Mouse (Mus musculus): Measurements from ENCODE around the gene Dync1i1. TPM values are rescaled to one million over a fixed set of nuclear protein-coding genes. Genes with fewer than 3 reads are reported as not detected.

Gene Dync1i1
- polyA plus RNA-seq, 1 experiment from 2014 or later = 0.15 TPM

- no peak overlapping the region for H3K27ac ChIP-seq
- H3K36me3 ChIP-seq = no peaks in the 10 kb centered on the region
- no peaks in the 10 kb centered on the region for H3K27me3 ChIP-seq
- H3K4me2 ChIP-seq = no peak overlapping the region
- no peaks in the 10 kb centered on the region for H3K9me3 ChIP-seq (replicated peaks)
- DNase-seq (no peak), ATAC-seq (ENCODE audit: low read depth) (no peak)
- no peaks in the 10 kb centered on the region for H3K4me1 ChIP-seq (replicated peaks)
- no peak overlapping the region for H3K4me3 ChIP-seq (replicated peaks)
- WGBS (ENCODE audit: insufficient replicate concordance) = 40% methylated on average over 15 of the region's 15 CpGs
- no peak overlapping the region for H3K9ac ChIP-seq
These were observed 251.9 kb downstream of the Dync1i1 start for GRCm38 (mm10) chr6:5977238-5977920.

GRCm38 (mm10) chr6:5991243-5991642 lies 265.8 kb downstream of the Dync1i1 start:
- H3K4me3 ChIP-seq (replicated peaks) = no peak overlapping the region
- no peaks in the 10 kb centered on the region for H3K4me1 ChIP-seq (replicated peaks)
- H3K36me3 ChIP-seq = no peaks in the 10 kb centered on the region
- H3K9me3 ChIP-seq (replicated peaks) = no peaks in the 10 kb centered on the region
- H3K9ac ChIP-seq = no peak overlapping the region
- no peak overlapping the region for H3K27ac ChIP-seq
- no peak overlapping the region for H3K4me2 ChIP-seq
- WGBS (ENCODE audit: insufficient replicate concordance) = 73% methylated on average over 6 of the region's 6 CpGs
- no peaks in the 10 kb centered on the region for H3K27me3 ChIP-seq
- ATAC-seq (ENCODE audit: low read depth) (no peak), DNase-seq (no peak)

- Histone ChIP-seq H3K27me3 (no peaks in the 10 kb centered on the region), H3K4me1 (replicated peaks) (no peaks in the 10 kb centered on the region), H3K9me3 (replicated peaks) (no peaks in the 10 kb centered on the region), H3K27ac (no peak overlapping the region), H3K4me3 (replicated peaks) (no peak overlapping the region), H3K36me3 (no peaks in the 10 kb centered on the region), H3K9ac (no peak overlapping the region), H3K4me2 (no peak overlapping the region)
- 62% methylated on average over 25 of the region's 25 CpGs for WGBS (ENCODE audit: insufficient replicate concordance)
- no peak for ATAC-seq (ENCODE audit: low read depth)
- DNase-seq = no peak
These were observed 266.6 kb downstream of the Dync1i1 start for GRCm38 (mm10) chr6:5991817-5992755.

- no peak overlapping the region for H3K9ac ChIP-seq
- ATAC-seq (ENCODE audit: low read depth) (no peak), DNase-seq (no peak)
- no peaks in the 10 kb centered on the region for H3K9me3 ChIP-seq (replicated peaks)
- no peak overlapping the region for H3K27ac ChIP-seq
- 52% methylated on average over 7 of the region's 7 CpGs for WGBS (ENCODE audit: insufficient replicate concordance)
- H3K4me2 ChIP-seq = no peak overlapping the region
- H3K4me1 ChIP-seq (replicated peaks) = no peaks in the 10 kb centered on the region
- no peak overlapping the region for H3K4me3 ChIP-seq (replicated peaks)
- no peaks in the 10 kb centered on the region for H3K27me3 ChIP-seq
- H3K36me3 ChIP-seq = no peaks in the 10 kb centered on the region
These were observed 267.6 kb downstream of the Dync1i1 start for GRCm38 (mm10) chr6:5993056-5993455.

GRCm38 (mm10) chr6:5997535-5997934 lies 272.1 kb downstream of the Dync1i1 start:
- no peaks in the 10 kb centered on the region for H3K4me1 ChIP-seq (replicated peaks)
- no peaks in the 10 kb centered on the region for H3K9me3 ChIP-seq (replicated peaks)
- H3K27ac ChIP-seq = no peak overlapping the region
- WGBS (ENCODE audit: insufficient replicate concordance) = 47% methylated on average over 6 of the region's 6 CpGs
- no peak overlapping the region for H3K9ac ChIP-seq
- H3K36me3 ChIP-seq = no peaks in the 10 kb centered on the region
- no peak overlapping the region for H3K4me2 ChIP-seq
- no peak overlapping the region for H3K4me3 ChIP-seq (replicated peaks)
- ATAC-seq (ENCODE audit: low read depth) = no peak
- DNase-seq = no peak
- H3K27me3 ChIP-seq = no peaks in the 10 kb centered on the region

- no peak overlapping the region for H3K27ac ChIP-seq
- no peak overlapping the region for H3K9ac ChIP-seq
- H3K9me3 ChIP-seq (replicated peaks) = no peaks in the 10 kb centered on the region
- peaks cover 16% of the 10 kb centered on the region for H3K27me3 ChIP-seq
- H3K4me2 ChIP-seq = no peak overlapping the region
- H3K4me3 ChIP-seq (replicated peaks) = no peak overlapping the region
- DNase-seq (no peak), ATAC-seq (ENCODE audit: low read depth) (no peak)
- no peaks in the 10 kb centered on the region for H3K36me3 ChIP-seq
- whole genome bisulfite sequencing (ENCODE audit: insufficient replicate concordance) = 61% methylated on average over 3 of the region's 3 CpGs
- H3K4me1 ChIP-seq (replicated peaks) = no peaks in the 10 kb centered on the region
These were observed 276.6 kb downstream of the Dync1i1 start for GRCm38 (mm10) chr6:6002061-6002460.

GRCm38 (mm10) chr6:6004756-6005485 lies 279.5 kb downstream of the Dync1i1 start:
- H3K4me1 ChIP-seq (replicated peaks) = no peaks in the 10 kb centered on the region
- H3K4me2 ChIP-seq = no peak overlapping the region
- H3K4me3 ChIP-seq (replicated peaks) = no peak overlapping the region
- 51% methylated on average over 12 of the region's 12 CpGs for WGBS (ENCODE audit: insufficient replicate concordance)
- ATAC-seq (ENCODE audit: low read depth) (no peak), DNase-seq (no peak)
- no peaks in the 10 kb centered on the region for H3K36me3 ChIP-seq
- H3K9ac ChIP-seq = no peak overlapping the region
- no peak overlapping the region for H3K27ac ChIP-seq
- peaks cover 19% of the 10 kb centered on the region for H3K27me3 ChIP-seq
- no peaks in the 10 kb centered on the region for H3K9me3 ChIP-seq (replicated peaks)

- Histone ChIP-seq H3K27me3 (peaks cover 19% of the 10 kb centered on the region), H3K27ac (no peak overlapping the region), H3K36me3 (no peaks in the 10 kb centered on the region), H3K4me3 (replicated peaks) (peak overlapping the region; percentile 57), H3K9ac (peak overlapping the region; percentile 43; the same call in 1 of the 2 replicates), H3K4me2 (peak overlapping the region; percentile 68), H3K9me3 (replicated peaks) (no peaks in the 10 kb centered on the region), H3K4me1 (replicated peaks) (no peaks in the 10 kb centered on the region)
- ATAC-seq (ENCODE audit: low read depth) (peak; percentile 51), DNase-seq (no peak)
- 5% methylated on average over 42 of the region's 42 CpGs for WGBS (ENCODE audit: insufficient replicate concordance)
These were observed 280.5 kb downstream of the Dync1i1 start for GRCm38 (mm10) chr6:6005762-6006431.

GRCm38 (mm10) chr6:6011364-6011763 lies 285.9 kb downstream of the Dync1i1 start:
- WGBS (ENCODE audit: insufficient replicate concordance) = 63% methylated on average over 2 of the region's 2 CpGs
- Histone ChIP-seq H3K36me3 (no peaks in the 10 kb centered on the region), H3K4me3 (replicated peaks) (no peak overlapping the region), H3K9ac (no peak overlapping the region), H3K4me2 (no peak overlapping the region), H3K27ac (no peak overlapping the region), H3K27me3 (peaks cover 8% of the 10 kb centered on the region), H3K4me1 (replicated peaks) (no peaks in the 10 kb centered on the region), H3K9me3 (replicated peaks) (no peaks in the 10 kb centered on the region)
- ATAC-seq (ENCODE audit: low read depth) (no peak), DNase-seq (no peak)

GRCm38 (mm10) chr6:6015616-6016015 lies 290.2 kb downstream of the Dync1i1 start:
- no peak for ATAC-seq (ENCODE audit: low read depth)
- DNase-seq = no peak
- Histone ChIP-seq H3K36me3 (no peaks in the 10 kb centered on the region), H3K27ac (no peak overlapping the region), H3K4me1 (replicated peaks) (no peaks in the 10 kb centered on the region), H3K9me3 (replicated peaks) (no peaks in the 10 kb centered on the region), H3K9ac (no peak overlapping the region), H3K4me3 (replicated peaks) (no peak overlapping the region), H3K4me2 (no peak overlapping the region), H3K27me3 (no peaks in the 10 kb centered on the region)
- WGBS (ENCODE audit: insufficient replicate concordance) = 36% methylated on average over 15 of the region's 15 CpGs

GRCm38 (mm10) chr6:6016931-6017330 lies 291.5 kb downstream of the Dync1i1 start:
- ATAC-seq (ENCODE audit: low read depth) = no peak
- no peak for DNase-seq
- no peaks in the 10 kb centered on the region for H3K4me1 ChIP-seq (replicated peaks)

More at GRCm38 (mm10) chr6:6016931-6017330, 291.5 kb downstream of the Dync1i1 start:
- Histone ChIP-seq H3K9me3 (replicated peaks) (no peaks in the 10 kb centered on the region), H3K36me3 (no peaks in the 10 kb centered on the region), H3K4me2 (no peak overlapping the region), H3K27ac (no peak overlapping the region), H3K27me3 (no peaks in the 10 kb centered on the region), H3K9ac (no peak overlapping the region), H3K4me3 (replicated peaks) (no peak overlapping the region)
- WGBS (ENCODE audit: insufficient replicate concordance) = 63% methylated on average over 9 of the region's 9 CpGs

Data from liver, embryonic 13.5 days (tissue).